ENCODE assay signal across 8 mouse cellular contexts in genomic region chr1:93101571-93102061, GRCm38 (mm10). TPM values are rescaled to one million over a fixed set of nuclear protein-coding genes. Genes with fewer than 3 reads are reported as not detected.
DNase-seq lines count a peak whose midpoint lies in the region; ATAC-seq and TF ChIP-seq lines count a peak whose summit lies in the region.

Gene Kif1a (minus strand): TSS chr1:93101951.

- peak within 1 kb of the TSS; percentile 43; the same call in 1 of the 2 replicates for H3K4me3 ChIP-seq in kidney, adult 2 months (ENCODE audit: insufficient read depth, low read depth, low read length)
- peak within 1 kb of the TSS in 1 of 2 experiments; percentile 29; a peak in 2 of 4 replicates for H3K4me3 ChIP-seq in liver, embryonic 14.5 days (ENCODE audit: insufficient read depth in 1 of 2, low read depth in 2 of 2, low read length in 2 of 2)

- H3K27me3 ChIP-seq in kidney, adult 2 months (replicated peaks; ENCODE audit: control insufficient read depth, insufficient read depth, low read length), result peaks cover 2% of the 10 kb centered on the region; the same call in 1 of the 2 replicates
- peaks cover 44% of the 10 kb centered on the region for H3K27me3 ChIP-seq in liver, embryonic 14.5 days (ENCODE audit: control insufficient read depth, insufficient read depth, low read length)

- WGBS in kidney, adult 2 months, result under 1% methylated on average over 39 of the region's 39 CpGs
- WGBS in liver, embryonic 14.5 days (ENCODE audit: insufficient replicate concordance), result 3% methylated on average over 39 of the region's 39 CpGs

- H3K9ac ChIP-seq in liver, embryonic 14.5 days (replicated peaks), result no peak within 1 kb of the TSS

- TF ChIP-seq EP300 in liver, embryonic 14.5 days (IDR thresholded peaks at IDR 0.05; ENCODE audit: low read depth), result no peak

- TF ChIP-seq CTCF in kidney, adult 2 months (conservative IDR thresholded peaks at IDR 0.05; ENCODE audit: insufficient read depth, insufficient read length, low read depth, low read length), result no peak
- no peak for TF ChIP-seq CTCF in liver, embryonic 14.5 days (IDR thresholded peaks at IDR 0.05; ENCODE audit: low read depth)

- peaks cover 4% of the 10 kb centered on the region; the same call in 1 of the 2 replicates for H3K4me1 ChIP-seq in kidney, adult 2 months (ENCODE audit: control insufficient read depth, insufficient read depth, low read length)
- no peaks in the 10 kb centered on the region for H3K4me1 ChIP-seq in liver, embryonic 14.5 days (replicated peaks; ENCODE audit: control insufficient read depth in 2 of 2, insufficient read depth in 2 of 2, low read length in 1 of 2)

- no peaks in the 10 kb centered on the region for H3K9me3 ChIP-seq in liver, embryonic 14.5 days (ENCODE audit: control insufficient read depth, low read length)

- H3K4me2 ChIP-seq in liver, embryonic 14.5 days (ENCODE audit: low read depth), result peak within 1 kb of the TSS; percentile 37

- ATAC-seq in liver, embryonic 14.5 days (ENCODE audit: insufficient read depth), result no peak

- no peak for DNase-seq in kidney, adult 2 months
- DNase-seq in kidney, adult 11 months, result no peak
- peak; percentile 93 to 96 for DNase-seq in cerebellum, postnatal 10 days
- peak; percentile 90 to 91 for DNase-seq in frontal cortex, postnatal 14 days (ENCODE audit: low spot score in 2 of 2)
- peak; percentile 51 to 62 for DNase-seq in kidney, postnatal 4 days
- no peak for DNase-seq in liver, embryonic 14.5 days (ENCODE audit: low read depth in 3 of 3, low spot score in 3 of 3)
- DNase-seq in right cerebral cortex, postnatal 10 days (ENCODE audit: low spot score in 2 of 2), result peak; percentile 97 to 98
- DNase-seq in spleen, postnatal 10 days (ENCODE audit: low spot score in 2 of 2), result no peak

- H3K27ac ChIP-seq in kidney, adult 2 months (ENCODE audit: insufficient read depth, low read depth, low read length), result no peak within 1 kb of the TSS
- H3K27ac ChIP-seq in liver, embryonic 14.5 days, result no peak within 1 kb of the TSS

- no peak for TF ChIP-seq POLR2A in kidney, adult 2 months (IDR thresholded peaks at IDR 0.05; ENCODE audit: low read depth, low read length)

- H3K36me3 ChIP-seq in kidney, adult 2 months (ENCODE audit: control insufficient read depth, insufficient read depth, low read length), result no peaks in the 10 kb centered on the region
- no peaks in the 10 kb centered on the region for H3K36me3 ChIP-seq in liver, embryonic 14.5 days (replicated peaks; ENCODE audit: control insufficient read depth, insufficient read depth, low read depth)

RNA-seq across cellular contexts. Expression of gene Kif1a, which starts in this region (rescaled TPM):
- polyA plus RNA-seq in kidney, adult 2 months (2012; rRNA removed), result 1.3 and 1.4 TPM in 2 replicates
- polyA plus RNA-seq in liver, embryonic 14.5 days (2012; rRNA removed), result 0.07 and 0.16 TPM in 2 replicates
- 0.10 and 0.27 TPM in 2 replicates for polyA plus RNA-seq in liver, embryonic 14.5 days (2014; fragmentation: Nextera tagmentation; extraction: Ambion mirVana)

Comparison
In these comparisons a context has a peak if more than half of its experiments do, and no peak if none do; other contexts are left out.
1. DNase-seq: peak in cerebellum, postnatal 10 days (2 of 2), frontal cortex, postnatal 14 days (2 of 2), kidney, postnatal 4 days (2 of 2) and right cerebral cortex, postnatal 10 days (2 of 2); none in kidney, adult 2 months (single experiment), kidney, adult 11 months (single experiment), liver, embryonic 14.5 days (0 of 3) and spleen, postnatal 10 days (0 of 2).